Mouse (Mus musculus) testis, postnatal 14 days (tissue): Measurements from ENCODE around the gene Ulk4.

Experiments used
- DNase-seq: peaks from one replicate; pipeline ENCODE4 v3.0.0; 2021; ENCODE audit warnings: low spot score

Ulk4 gene

DNA sequence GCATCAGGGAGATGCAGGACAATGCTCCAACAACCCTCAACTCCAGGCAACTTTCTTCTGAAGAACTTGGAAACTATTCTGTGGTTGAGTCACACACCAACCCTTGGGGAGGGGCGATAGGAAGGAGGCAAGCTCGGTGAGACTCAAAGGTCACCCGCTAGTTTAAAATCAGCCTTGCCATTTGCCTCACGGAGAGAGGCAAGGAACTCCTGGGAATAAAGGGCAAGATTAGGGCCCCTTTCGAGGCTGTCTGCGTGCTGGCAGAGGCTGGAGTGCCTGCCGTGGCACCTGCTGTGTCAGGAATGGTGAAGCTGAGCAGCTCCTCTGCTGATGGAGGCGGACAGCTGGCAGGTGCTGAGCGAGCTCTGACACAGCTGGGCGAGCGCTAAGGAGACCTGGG lies 169.9 kb downstream of the Ulk4 start:
- no peak for DNase-seq

- no peak for DNase-seq
Measured at GRCm38 (mm10) chr9:121101516-121101915, 175.5 kb downstream of the Ulk4 start.

DNA sequence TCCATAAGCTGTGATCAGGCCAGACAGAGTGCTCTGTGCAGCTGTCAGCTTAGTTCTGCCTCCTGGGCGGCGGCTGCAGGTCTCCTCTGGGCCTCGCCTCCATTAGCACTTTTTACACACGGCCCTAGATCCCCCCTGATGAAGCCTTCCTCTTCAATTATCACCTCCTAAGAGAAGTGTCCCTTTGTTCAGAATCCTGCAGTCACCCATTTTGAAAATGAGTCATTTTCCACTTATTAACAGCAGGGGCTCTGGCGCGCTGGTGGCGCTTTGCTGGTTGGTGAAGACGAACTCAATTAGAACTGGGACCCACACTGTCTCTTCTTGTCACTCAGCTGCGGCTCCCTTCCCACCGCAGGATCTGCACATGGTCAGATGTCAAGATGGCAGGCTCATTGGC lies 177.5 kb downstream of the Ulk4 start:
- no peak for DNase-seq

DNA sequence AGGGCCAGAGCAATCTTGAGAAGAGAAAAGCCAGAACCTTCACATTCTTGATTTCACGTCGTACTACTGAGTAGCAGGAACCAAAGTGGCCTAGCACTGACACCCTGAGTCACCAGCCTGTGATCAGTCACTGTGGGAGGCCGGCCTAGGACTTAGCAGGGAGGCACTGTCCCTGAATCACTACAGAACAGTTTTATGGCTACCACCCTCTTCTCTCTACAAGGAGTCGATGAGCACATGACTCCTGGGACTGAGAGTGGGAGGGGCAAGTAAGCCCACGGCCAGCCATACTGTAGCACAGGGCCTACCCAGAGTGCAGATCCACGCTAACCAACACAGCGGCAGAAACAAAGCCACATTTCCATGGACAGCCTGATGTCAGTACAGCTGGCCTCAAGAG lies 183.2 kb downstream of the Ulk4 start:
- DNase-seq, result no peak

DNA sequence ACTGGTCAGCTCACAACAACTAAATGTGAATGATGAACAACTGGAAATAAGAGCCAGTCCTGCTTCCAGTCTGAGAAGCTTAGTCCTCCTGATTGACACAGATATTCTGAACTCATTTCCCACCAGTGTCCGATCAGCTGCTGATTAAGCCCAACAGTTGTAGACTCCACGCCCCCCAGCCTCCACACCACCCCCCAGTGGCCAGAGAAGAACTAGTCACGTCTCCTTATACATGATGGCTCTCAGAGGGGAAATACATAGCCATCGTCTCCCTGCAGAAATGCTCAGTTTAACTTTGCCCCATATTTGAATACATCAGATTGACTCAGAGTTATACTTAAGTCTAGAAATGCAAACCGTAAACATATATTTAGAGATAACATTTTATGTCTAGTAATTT lies 184.4 kb downstream of the Ulk4 start:
- no peak for DNase-seq

- no peak for DNase-seq
Measured at GRCm38 (mm10) chr9:121091016-121091735, 185.8 kb downstream of the Ulk4 start.

GRCm38 (mm10) chr9:121087661-121088060 lies 189.3 kb downstream of the Ulk4 start:
- no peak for DNase-seq

- DNase-seq, result no peak
Measured at GRCm38 (mm10) chr9:121084191-121084590, 192.8 kb downstream of the Ulk4 start.

DNA sequence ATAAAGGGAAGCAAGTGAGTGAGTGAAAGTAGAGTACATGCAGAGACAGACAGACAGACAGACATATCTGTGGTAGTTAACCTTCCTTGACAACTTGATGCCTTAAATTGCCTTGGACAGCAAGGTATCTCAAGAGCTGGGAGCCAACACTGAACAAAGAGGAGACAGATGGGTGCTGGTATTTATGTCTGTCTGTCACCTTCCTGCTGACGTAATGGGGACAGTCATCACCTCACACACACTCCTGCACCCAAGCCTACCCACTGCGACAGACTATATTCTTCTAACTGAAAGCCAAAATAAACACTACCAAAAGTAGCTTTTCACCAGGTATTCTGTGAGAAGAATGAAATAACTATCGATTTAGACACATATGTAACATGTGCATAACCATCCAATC lies 196.2 kb downstream of the Ulk4 start:
- DNase-seq, result no peak

DNA sequence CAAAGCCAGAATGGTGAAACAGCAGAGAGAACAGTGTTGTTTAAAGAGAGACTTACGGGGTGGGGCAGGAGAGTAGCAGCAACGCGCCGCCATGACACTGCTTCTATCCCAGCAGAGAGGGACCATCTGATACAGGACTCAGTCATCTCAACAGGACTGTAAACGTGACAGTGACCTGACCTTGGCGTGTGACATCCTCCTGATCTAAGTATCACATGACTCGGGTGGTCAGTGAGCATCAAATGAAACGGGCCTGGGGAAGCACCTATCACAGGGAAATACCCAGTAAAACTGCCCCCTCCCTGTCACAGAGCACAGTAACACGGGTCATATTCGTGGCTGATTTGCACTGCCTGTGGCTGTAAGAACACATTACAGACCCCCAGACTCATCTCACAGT lies 196.6 kb downstream of the Ulk4 start:
- DNase-seq, result no peak

DNA sequence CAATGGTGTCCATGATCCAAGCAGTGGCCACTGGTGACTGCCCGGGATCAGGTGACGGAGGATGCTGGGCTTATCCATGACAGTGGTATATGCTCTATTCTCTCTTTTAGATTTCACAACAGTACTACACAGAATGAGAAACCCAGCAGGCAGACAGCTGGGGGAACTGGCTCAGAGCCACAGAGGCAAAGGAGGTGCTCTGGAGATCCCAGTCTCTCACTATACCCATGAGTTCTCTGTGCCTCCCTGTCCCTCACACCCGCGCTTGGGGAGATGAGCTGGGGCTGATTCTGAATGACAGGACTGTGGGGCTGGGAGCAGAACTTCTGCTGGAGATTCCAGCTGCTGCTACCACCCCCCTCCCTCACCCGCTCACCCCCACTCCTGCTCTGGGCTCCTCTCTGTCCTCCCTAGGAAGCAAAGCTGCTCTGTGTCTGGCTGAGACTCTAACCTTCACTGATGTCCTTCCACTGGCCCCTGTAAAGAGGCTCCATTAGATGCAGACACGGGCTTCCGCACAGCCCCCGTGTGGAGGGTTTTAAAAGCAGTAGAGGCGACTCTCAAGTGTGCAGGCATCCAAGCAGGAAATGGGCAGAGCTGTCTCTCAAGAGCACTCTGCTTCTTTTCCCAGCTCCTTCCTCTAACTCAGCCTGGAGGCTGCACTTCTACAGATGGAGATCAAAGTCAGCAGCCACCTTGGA lies 197.5 kb downstream of the Ulk4 start:
- DNase-seq, result no peak

GRCm38 (mm10) chr9:121076291-121076690 lies 200.7 kb downstream of the Ulk4 start:
- no peak for DNase-seq

DNA sequence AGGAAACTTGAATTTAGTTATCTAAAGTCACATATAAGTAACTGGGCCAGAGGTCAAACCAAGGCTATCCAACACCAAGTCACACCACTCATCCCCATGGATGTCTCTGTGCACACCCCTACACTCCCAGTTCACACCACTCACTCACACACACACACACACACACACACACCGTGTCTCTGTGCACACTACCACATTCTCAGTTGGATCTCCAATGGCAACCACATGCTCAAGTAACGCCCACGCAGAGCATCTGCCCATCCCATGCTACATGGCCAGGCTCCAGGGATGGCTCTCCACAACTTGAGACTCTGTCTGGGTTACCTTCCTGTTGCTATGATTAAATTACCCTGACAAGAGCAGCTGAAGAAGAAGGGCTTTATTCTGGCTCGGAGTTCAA lies 201.8 kb downstream of the Ulk4 start:
- DNase-seq, result no peak

DNA sequence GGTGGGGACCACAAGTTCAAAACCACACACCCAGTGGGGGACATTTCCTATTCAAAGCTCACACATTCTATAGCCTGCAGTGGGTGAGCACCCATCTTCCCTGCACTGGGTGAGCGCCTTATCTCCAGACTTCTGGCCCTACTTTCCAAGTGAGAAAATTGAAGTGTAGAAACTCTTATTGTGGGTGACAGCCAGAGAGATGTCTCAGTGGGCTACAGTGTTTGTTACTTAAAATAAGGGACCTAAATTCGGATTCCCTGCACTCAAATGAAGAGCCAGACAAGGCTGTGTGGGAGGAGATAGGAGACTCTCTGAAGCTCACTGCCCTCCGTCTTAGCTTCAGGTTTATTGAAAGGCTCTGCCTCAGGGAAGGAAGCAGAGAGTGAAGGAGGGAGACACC lies 202.3 kb downstream of the Ulk4 start:
- DNase-seq, result no peak

GRCm38 (mm10) chr9:121072127-121072757 lies 204.8 kb downstream of the Ulk4 start:
- DNase-seq, result no peak

GRCm38 (mm10) chr9:121071461-121072126 lies 205.4 kb downstream of the Ulk4 start:
- DNase-seq, result no peak

DNA sequence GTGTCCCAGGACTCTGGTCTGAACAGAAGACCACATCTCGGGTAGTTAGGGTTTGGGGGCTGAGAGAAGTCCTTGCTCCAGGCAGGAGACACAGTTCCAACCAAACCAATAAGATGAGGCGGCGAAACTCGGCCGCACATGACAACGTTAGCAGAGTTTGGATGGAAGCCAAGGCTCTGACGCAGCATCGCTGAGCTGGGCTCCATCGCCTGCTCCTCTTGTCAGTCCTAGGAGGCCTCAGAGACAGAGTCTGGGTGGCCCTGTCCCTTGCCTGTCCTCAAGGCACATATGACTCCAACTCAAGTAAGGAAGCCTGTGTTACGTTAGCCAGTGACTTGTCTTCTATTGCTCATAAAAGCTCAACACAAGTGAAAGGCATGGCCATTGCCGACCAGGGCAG lies 205.9 kb downstream of the Ulk4 start:
- DNase-seq, result no peak

- no peak for DNase-seq
Measured at GRCm38 (mm10) chr9:121068115-121068514, 208.9 kb downstream of the Ulk4 start.

DNA sequence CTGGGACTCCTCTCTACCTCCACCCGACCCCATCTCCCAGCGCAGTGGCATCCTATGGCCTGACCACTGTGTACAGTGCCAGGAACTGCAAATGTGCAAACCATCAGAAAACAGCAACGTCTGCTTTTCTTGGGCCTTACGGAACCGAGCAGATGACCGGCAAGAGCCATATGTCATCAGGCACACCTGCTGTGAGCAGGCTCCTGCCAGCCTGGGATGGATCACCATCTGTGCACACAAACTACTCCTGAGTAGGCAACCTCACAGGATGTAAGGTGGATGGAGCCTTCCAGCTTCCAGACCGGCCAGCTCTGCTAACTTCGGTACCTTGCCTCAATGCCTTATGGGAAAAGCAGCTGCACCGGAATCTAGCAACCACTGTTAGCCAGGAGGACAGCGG lies 210.0 kb downstream of the Ulk4 start:
- no peak for DNase-seq

- no peak for DNase-seq
Measured at GRCm38 (mm10) chr9:121065383-121065978, 211.5 kb downstream of the Ulk4 start.

GRCm38 (mm10) chr9:121064606-121065355 lies 212.2 kb downstream of the Ulk4 start:
- DNase-seq, result no peak

GRCm38 (mm10) chr9:121062671-121063070 lies 214.3 kb downstream of the Ulk4 start:
- no peak for DNase-seq
